Mouse (Mus musculus): Measurements from ENCODE around the gene Nphp3. TPM values are rescaled to one million over a fixed set of nuclear protein-coding genes. Genes with fewer than 3 reads are reported as not detected.

Nphp3 gene
- total RNA-seq (2021) = 3.0 and 4.7 TPM in 2 replicates
- long read RNA-seq, experiment 1 = 0 reads
- long read RNA-seq, experiment 2 = 0 reads

GRCm38 (mm10) chr9:104001921-104002859 is at the start of gene Nphp3:
Nphp3 (plus strand) TSS chr9:104002544.
- DNase-seq = peak; percentile 100

- DNase-seq = no peak
These were observed 43.6 kb upstream of the Nphp3 start for GRCm38 (mm10) chr9:103958722-103959121.

GRCm38 (mm10) chr9:103959989-103960388 is 42.4 kb upstream of the Nphp3 start:
- no peak for DNase-seq

GRCm38 (mm10) chr9:103996496-103996895 is 5.8 kb upstream of the Nphp3 start:
- DNase-seq = peak; percentile 69

- DNase-seq = no peak
These were observed 1.7 kb upstream of the Nphp3 start for GRCm38 (mm10) chr9:104000601-104001000.

GRCm38 (mm10) chr9:104002913-104003330 is 578 bp downstream of the Nphp3 start:
- DNase-seq = peak; percentile 82

- no peak for DNase-seq
These were observed 12.2 kb downstream of the Nphp3 start for GRCm38 (mm10) chr9:104014526-104014925.

GRCm38 (mm10) chr9:104021026-104021425 is 18.7 kb downstream of the Nphp3 start:
- no peak for DNase-seq

GRCm38 (mm10) chr9:104027186-104027585 is 24.8 kb downstream of the Nphp3 start:
- DNase-seq = no peak

- DNase-seq = no peak
These were observed 27.5 kb downstream of the Nphp3 start for GRCm38 (mm10) chr9:104029861-104030260.

- no peak for DNase-seq
These were observed 31.9 kb downstream of the Nphp3 start for GRCm38 (mm10) chr9:104034231-104034630.

- DNase-seq = no peak
These were observed 32.4 kb downstream of the Nphp3 start for GRCm38 (mm10) chr9:104034718-104035117.

GRCm38 (mm10) chr9:104035261-104036015 is 33.1 kb downstream of the Nphp3 start:
- peak; percentile 89 for DNase-seq

- DNase-seq = no peak
These were observed 35.9 kb downstream of the Nphp3 start for GRCm38 (mm10) chr9:104038266-104038665.

GRCm38 (mm10) chr9:104039031-104039695 is 36.8 kb downstream of the Nphp3 start:
- DNase-seq = no peak

GRCm38 (mm10) chr9:104039742-104040141 is 37.4 kb downstream of the Nphp3 start:
- DNase-seq = no peak

- DNase-seq = no peak
These were observed 38.0 kb downstream of the Nphp3 start, which contains the start of gene Gm28305 for GRCm38 (mm10) chr9:104040362-104040761. Gm28305 (plus strand) TSS chr9:104040662.

GRCm38 (mm10) chr9:104043676-104044075 is 41.3 kb downstream of the Nphp3 start:
- peak; percentile 16 for DNase-seq

GRCm38 (mm10) chr9:104051028-104051427 is 48.7 kb downstream of the Nphp3 start:
- no peak for DNase-seq

GRCm38 (mm10) chr9:104062430-104063243 is 60.3 kb downstream of the Nphp3 start, which contains the start of gene Uba5:
Uba5 (minus strand) TSS chr9:104063134.
- peak; percentile 84 for DNase-seq

- peak; percentile 85 for DNase-seq
These were observed 61.1 kb downstream of the Nphp3 start, which contains the start of gene Acad11 for GRCm38 (mm10) chr9:104063244-104063961. Acad11 (plus strand) TSS chr9:104063377.
